Mouse (Mus musculus) thymus, postnatal 10 days (tissue): Measurements from ENCODE around the gene Lrrc4.

Experiments
- DNase-seq, 2 experiments: peaks; one replicate each; pipeline ENCODE4 v3.0.0; 2021; ENCODE audit warnings: low spot score in 2 of 2

Gene Lrrc4

GRCm38 (mm10) chr6:28729649-28730048 lies 101.9 kb downstream of the Lrrc4 start:
- DNase-seq, result no peak

DNA sequence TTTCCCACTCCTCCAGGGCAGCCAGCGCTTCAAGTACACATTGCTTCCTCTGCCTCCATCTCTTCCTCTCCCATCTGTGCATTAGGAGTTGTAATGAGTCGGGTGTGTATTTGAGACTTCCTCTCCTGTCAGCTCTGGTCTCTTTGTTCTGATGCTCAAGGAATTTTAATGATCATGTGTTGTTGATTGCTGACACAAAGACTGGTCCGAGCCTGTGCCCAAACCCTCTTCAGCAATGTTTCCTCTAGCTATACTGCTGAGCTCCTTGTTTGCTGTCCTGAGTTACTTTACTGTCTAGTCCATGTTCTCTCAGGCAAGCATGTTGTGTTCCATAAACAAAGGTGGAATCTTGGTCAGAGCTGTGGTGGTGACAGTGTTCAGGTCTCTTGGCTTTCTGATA lies 102.3 kb downstream of the Lrrc4 start:
- DNase-seq, result no peak

DNA sequence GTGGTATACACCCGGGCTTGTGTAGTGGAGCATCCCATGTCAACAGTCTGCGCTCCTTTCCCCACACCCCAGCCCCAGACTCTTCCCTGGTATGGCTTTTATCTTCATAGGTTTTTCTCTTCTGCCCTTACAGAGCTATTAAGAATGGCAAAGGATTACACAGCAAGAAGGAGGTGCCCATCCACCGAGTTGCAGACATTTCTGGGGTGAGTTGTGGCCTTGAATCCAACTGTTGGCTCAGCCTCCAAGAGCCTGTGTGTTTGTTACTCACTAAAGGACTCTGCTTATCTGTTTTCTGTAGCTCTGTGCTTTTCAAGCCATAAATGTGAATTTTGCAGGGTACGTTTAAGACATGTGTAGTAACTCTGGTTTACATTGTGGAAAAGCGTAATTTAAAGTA lies 106.8 kb downstream of the Lrrc4 start:
- DNase-seq, result no peak

GRCm38 (mm10) chr6:28723059-28723458 lies 108.5 kb downstream of the Lrrc4 start:
- DNase-seq, result no peak

DNA sequence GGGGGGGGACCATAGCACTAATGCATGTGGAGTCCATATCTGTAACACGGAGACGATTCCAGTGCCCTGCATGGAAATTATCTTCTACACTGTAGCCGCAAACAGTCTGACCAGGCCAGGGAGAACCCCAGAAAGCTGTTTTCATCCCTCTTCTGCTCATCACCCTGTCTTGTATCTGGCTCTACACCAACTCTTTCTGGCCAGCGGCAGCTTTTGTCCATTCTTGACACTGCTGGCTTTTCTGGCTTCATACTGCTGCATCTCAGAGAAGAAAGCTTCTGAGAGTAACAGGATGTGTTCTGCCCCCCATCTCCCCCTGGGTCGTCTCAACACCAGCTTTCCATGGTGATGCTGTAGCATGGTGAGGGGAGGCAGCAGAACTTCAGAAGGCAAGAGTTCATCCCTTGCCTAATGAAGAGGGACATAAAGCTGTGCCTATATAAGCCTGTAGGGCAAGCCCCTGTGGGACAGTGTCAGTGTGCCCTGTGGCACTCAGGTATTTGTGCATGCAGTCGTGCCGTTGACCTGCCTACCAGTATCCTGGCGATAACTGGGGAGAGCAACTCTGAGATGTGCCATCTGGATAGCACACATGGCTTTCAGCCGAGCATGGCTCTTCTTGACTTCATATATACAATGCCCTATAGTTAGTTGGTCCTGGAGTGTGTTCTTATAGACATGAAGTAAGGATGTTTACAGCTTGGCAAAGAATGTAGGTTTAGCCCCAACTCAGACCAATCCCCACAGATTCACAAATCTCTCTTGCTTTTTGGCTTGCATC lies 111.0 kb downstream of the Lrrc4 start:
- no peak for DNase-seq

DNA sequence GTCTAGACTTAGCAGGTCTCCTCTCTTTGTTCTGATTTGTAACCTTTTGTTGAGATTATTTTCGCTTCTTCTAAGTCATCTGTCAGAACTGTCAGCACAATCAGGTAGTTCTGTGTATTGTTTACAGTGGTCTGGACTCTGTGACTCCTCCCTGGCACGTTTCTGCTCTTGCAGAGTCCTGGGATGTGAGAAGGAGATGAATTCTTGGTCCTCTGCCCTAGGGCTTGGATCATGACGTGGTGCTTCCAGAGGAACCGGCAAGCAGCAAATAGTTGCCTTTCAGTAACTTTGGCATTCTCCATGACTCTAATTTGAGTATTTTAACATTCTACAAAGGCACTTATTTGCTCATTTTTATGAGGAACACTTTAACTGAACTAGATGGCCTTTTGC lies 113.7 kb downstream of the Lrrc4 start:
- DNase-seq, result no peak

DNA sequence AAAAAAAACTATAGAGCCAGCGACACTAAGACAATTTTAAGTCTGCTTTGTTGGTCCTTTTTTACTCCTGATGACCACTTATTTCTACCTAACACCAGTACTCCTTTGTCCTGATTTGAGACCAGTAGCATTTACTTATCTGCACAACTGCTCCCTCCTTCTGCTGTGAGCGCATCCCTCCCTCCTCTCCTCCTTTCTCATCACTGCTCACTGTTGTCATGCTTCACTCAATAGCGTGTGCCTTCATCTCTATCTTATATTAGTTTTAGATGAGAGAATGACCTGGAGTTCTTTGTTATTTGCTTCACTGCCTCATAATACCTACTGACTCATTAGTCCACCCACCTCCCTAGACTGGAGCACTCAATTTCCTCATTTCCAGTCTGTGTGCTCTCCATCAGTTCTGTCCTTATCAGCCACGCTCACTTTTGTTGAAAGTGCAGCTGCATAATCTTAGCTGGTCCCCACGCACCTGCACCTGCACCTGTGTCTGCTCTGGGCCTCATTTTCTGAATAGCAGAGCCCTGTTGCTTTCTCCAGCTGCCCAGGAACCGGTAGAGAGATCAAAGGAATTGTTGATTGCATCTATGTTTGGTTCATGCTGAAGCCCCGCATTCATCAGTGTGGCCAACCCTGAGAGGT lies 114.2 kb downstream of the Lrrc4 start:
- DNase-seq, result peak; percentile 51 to 64

GRCm38 (mm10) chr6:28710035-28710434 lies 121.5 kb downstream of the Lrrc4 start:
- no peak for DNase-seq

GRCm38 (mm10) chr6:28706976-28707592 lies 124.5 kb downstream of the Lrrc4 start:
- DNase-seq, result no peak

- no peak for DNase-seq
These were observed 125.2 kb downstream of the Lrrc4 start for GRCm38 (mm10) chr6:28706108-28706975.

- DNase-seq, result no peak
These were observed 126.0 kb downstream of the Lrrc4 start for GRCm38 (mm10) chr6:28705384-28706107.

- no peak for DNase-seq
These were observed 126.9 kb downstream of the Lrrc4 start for GRCm38 (mm10) chr6:28704612-28705011.

DNA sequence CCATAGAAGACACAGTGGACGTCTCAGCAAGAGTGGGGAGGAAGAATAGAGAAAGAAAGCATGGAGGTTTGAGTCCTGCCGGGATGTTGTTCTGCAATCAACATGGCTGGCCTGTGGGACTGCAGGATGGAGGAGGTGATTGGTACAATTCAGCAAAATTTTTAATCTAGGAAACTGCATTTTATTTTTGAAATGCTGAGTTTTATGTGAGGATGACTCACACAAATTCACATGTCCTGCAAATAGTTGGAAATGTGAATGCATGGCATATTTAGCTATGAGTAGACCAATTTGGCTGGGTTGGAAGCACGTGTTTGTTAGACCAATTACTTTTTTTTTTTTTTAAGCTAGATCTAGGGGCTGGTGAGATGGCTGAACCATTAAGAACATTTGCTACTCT lies 134.3 kb downstream of the Lrrc4 start:
- DNase-seq, result no peak

- DNase-seq, result no peak
These were observed 138.9 kb downstream of the Lrrc4 start for GRCm38 (mm10) chr6:28692659-28693058.

GRCm38 (mm10) chr6:28687776-28688175 lies 143.8 kb downstream of the Lrrc4 start:
- DNase-seq, result no peak

- DNase-seq, result no peak
These were observed 145.8 kb downstream of the Lrrc4 start for GRCm38 (mm10) chr6:28685745-28686144.

- DNase-seq, result no peak
These were observed 146.5 kb downstream of the Lrrc4 start for GRCm38 (mm10) chr6:28685052-28685451.

GRCm38 (mm10) chr6:28681521-28682457 lies 149.8 kb downstream of the Lrrc4 start:
- DNase-seq, result no peak

GRCm38 (mm10) chr6:28680537-28680936 lies 151.0 kb downstream of the Lrrc4 start:
- no peak for DNase-seq

- no peak for DNase-seq
These were observed 152.7 kb downstream of the Lrrc4 start for GRCm38 (mm10) chr6:28678896-28679295.
